Mouse (Mus musculus) intestine, embryonic 14.5 days (tissue): ENCODE data around the gene Hddc2. TPM values are rescaled to one million over a fixed set of nuclear protein-coding genes. Genes with fewer than 3 reads are reported as not detected.

ENCODE experiments used
- polyA plus RNA-seq: library from polyadenylated mRNA; unstranded; fragments of >200 nt; fragmentation: Nextera tagmentation; extraction: Ambion mirVana; gene quantifications from 2 replicates; pipeline ENCODE4 v1.2.1, GENCODE M21; 2014

Gene Hddc2
- polyA plus RNA-seq, 1 experiment from 2014 or later, result 78.8 TPM

Other genes starting within 250 kb of the Hddc2 start
- gene Tpd52l1, start 132.6 kb downstream of the Hddc2 start, polyA plus RNA-seq, result 19.0 and 29.9 TPM in 2 replicates